Mouse (Mus musculus): ENCODE measurements at regions not wholly inside any gene's neighbourhood (a gene's known extent, or its start where the extent isn't known, plus 50 kb on each side); places are given as distances from the start of the nearest gene placed in this dataset.

DNA sequence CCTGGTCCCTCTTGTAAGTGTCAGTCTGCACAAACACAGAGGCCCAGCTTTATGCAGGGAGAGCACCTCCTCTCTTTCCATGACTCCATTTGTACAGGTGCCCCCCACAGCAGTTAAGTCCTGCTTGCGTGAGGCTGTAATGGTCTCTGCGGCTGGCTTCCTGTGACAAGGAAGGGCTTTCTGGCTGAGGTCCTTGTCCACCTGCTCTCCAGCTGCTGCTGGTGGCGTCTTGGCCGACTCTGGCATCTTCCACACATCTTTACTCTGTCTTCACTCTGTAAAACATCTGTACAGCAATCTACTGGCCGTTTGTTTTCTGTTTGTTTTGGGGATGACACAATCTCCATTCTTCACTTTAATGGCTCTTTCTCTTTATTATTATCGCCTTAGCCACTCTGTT, 60.8 kb downstream of the Rpusd4 start:
- DNase-seq = no peak

DNA sequence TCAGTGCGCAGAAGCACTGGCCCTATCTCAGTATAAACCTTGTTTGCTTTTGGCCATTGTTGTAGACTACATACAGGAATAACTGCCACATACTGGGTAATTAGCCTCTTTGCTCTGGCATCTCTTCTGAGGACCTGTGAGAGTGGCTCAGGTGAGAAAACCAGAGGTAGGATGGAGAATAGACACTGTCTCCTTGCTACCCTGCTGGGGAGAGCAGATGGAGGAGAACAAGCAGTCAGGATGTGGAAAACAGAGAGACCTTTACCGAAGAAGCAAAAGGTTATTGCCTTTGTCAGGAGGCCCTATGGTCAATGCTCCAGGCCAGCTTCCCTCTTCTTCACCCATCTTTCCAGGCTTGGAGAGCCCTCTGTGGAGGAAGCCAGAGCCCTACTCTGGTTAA, 62.7 kb downstream of the Rpusd4 start:
- DNase-seq = no peak

DNA sequence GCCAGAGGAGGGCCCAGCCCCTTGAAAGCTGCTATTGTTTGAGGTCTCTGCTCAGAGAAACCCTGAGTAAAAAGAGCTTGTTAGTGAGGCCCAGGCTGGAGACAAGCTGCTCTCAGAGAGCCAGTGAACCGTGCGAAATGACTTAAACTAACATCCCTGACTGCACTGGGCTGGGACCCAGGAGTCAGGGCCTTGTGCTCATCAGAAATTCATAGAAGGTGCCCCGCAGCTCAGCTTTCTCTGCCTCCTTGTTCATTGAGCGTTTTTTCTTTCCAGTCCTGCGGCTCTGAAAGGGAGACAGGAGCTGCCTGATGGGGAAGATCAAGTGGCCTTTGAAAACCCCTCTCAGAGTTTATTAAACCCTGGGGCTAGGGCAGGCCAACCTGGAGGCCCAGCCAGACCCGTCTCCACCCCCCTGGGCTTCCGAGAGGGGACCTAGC, 63.6 kb downstream of the Rpusd4 start:
- DNase-seq = no peak

DNA sequence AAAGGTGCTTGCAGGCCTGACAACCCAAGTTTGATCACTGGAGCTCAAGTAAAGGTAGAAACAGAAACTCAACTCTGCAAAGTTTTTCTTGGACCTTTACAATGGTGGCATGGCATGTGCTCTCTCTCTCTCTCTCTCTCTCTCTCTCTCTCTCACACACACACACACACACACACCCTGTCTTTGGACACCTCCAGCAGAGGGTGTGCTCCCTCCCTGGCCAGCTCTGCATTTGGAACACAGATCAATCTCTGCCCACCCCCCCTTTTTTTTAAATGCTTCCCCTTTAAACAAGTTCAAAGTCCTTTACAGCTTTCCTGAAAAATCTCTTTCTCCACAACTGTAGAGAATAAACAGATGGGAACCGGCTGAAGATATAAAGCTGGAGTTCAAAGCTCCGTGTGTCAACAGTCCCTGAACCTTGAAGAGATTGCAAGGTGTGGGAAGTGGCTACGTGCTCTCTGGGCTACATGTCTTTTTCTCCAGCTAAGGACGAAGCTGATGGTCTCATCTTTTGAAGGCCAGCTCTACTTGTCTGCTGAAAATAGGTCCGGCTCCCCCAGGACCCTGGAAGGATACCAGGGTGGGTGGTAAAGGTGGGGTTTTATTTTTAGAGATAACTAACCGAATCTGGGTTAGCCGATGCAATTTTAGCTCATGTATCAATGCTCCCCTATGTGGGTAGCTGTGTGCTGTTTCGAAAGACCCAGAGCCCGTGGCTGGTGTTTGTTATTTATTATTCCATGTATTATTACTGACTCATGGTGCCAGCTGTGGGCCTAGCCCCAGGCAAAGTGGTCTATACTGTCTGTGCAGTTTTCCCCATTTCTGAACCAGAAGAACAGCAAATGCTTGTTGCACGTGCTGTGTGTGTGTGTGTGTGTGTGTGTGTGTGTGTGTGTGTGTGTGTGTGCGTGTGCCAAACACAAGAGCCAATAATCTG, 65.3 kb downstream of the Rpusd4 start:
- no peak for DNase-seq

DNA sequence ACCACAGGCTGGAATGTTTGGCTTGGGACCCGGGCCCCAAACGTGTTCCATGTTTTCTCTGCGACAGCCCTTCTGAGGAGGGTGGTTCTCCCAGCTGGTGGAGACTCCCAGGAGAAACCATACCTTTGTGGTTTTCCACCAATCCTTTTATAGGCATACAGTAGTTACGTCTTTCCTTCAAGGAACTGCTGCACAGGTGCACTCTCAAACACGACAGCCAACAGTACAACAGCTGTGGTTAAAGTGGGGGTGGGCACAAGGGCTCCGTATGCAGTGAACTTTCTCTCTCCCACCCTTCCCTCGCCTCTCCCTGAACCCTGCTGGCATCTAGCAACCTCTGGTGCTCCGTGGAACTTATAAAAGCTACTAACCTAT, 66.0 kb downstream of the Rpusd4 start:
- no peak for DNase-seq

DNA sequence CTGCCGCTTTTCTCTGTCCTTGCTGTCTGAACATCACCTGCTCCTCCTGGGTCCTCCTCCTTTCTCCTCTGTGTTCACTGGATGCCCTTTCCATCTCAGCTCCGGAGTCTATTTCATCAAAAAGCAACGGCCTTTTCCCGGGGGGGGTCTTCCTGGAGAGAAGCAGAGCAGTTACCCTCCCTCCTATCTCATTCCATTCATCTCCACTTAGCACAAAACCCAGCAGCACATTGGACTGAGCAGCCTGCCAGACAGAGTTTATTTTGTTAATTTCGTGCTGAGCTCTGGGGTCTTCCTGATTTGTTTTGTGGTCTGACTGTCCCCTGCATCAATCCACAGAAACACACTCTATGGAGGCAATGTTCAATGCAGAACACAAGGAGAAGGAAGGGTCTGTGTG, 66.9 kb downstream of the Rpusd4 start:
- no peak for DNase-seq

DNA sequence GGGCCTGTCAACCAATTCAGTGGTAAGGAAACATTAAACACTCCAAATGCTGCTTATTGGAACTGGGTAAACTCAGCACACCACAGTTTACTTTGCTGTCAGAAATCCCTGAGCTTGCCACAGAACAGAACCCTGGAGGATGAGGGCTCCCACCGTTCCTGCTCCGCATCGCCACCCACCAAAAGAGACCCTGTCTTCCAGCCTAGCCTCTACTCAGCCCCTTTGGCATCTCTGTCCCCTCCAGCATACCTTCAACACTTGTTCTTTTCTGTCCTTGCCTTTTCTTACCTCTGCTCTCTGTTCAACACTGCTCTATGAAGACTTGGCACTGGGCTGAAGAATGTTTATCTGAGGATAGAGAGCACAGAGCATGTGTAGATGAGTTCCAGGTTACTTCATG, 67.5 kb downstream of the Rpusd4 start:
- no peak for DNase-seq

DNA sequence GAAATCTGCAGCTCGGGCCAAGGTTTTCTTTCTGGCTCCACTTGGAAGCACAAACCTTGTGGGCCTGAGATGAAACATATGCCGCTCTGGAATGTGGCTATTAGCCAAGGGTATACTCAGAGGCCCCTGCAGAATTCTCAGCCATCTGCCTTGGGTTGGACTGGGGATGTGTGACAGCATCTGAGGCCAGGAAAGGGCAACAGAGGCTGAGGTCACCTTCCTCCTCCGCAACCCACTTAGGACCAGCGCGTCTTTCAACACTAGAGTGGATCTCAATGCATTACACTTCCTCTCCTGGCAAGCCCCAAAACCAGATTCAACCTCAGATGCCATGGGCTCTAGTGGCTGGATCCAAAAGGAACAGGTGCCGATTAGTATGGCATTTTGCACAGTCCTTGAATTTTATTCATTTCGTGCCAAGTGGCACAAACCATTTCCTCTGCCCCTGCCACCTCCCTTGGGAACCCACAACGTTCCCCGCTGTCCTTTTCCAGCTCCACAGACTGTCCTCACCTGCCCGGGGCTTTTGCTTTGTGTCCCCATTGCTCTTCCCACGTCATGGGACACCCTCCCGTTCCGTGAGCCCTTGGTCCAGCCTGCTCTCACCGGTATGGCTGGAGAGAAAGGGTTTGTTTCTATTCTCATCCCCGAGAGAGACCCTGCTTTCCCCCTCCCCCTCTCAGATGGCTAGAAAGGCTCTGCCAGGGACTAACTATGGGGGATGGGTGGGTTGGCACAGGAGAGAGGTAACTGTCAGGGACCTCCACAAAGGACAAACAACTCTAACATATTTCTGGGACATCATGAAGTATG, 68.4 kb downstream of the Rpusd4 start:
- no peak for DNase-seq

DNA sequence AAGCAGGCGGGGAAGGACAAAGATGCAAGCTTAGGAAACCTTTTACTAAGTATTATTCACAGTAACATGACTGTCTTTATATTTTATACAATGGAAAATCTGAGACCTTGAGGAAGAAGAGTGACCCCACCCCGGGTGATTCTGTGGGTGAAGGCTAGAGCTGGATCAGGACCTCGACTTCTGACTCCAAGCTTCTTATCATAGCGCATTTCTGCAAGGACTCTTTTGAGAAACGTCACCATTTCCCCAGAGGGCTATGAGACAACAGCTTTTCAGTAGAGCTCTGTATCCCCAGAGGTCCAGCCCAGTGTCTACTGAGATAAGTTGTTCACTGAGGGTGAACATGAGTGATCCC, 69.0 kb downstream of the Rpusd4 start:
- DNase-seq = no peak

DNA sequence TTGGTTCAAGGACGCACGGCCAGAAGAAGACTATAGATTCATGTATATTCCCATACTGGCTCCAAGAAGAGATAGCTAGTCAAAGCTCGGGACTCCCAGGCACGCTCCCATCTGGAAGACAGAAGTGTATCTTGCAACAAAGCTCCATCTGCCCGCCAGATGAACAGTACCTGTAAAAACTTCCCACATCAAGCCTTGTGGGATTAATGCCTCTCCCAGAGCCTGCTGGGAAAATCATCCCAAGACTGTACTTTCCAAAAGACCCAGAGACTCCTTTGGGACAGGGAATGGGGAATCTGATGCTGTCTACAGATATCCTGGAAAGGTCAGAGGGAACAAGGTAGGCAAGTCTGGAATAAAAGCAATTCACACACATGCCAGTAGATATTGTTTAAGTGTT, 71.2 kb downstream of the Rpusd4 start:
- no peak for DNase-seq

DNA sequence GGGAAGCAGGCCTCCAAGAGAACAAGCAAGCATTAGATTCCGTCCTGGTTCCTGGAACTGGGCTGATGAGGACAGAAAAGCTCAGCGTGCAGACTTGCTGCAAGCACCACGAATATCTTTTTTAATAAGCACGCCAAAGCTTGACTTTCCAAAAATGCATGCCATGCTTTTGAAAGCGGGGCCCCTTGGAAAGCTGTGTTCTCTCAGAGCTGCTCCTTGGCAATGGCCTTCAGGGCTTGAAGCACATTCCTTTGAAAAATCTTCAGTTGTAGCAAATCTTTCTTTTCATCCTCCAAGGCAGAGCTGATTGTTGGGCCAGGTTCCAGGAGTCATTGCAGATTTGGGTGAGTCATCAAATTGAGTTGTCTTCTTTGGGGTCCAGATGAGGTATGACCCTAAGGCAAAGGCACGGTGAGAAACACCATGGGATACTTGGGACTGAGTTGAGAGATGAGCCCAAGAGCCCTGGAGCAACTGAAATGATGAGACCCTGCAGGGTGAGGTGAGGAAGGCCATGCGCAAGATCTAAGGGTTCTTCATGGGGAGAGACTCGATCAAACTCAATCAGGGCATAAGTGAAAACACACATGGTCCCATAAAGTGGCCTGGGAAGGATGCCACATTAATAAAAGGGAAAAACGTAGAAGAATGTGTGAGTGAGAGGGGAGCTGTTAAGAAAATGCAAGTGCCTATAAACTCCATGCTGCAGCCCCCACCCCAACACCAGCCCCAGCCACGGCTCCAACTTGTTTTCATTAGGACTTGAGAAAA, 72.0 kb downstream of the Rpusd4 start:
- DNase-seq = no peak

DNA sequence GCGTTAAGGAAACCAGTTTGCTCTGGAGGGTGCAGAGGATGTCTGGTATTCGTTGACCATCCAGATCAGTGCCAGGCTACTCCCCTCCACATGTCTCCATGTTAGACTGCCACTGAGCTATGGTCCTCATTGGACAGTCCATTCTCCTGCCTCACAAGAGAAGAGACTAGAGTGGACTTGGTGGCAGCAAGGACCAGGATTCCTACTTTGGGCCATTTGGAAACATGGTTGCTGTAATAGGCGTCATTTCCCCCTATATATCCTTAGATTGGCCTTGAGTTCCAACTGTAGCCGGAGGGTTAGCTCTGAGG, 72.6 kb downstream of the Rpusd4 start:
- DNase-seq = no peak

DNA sequence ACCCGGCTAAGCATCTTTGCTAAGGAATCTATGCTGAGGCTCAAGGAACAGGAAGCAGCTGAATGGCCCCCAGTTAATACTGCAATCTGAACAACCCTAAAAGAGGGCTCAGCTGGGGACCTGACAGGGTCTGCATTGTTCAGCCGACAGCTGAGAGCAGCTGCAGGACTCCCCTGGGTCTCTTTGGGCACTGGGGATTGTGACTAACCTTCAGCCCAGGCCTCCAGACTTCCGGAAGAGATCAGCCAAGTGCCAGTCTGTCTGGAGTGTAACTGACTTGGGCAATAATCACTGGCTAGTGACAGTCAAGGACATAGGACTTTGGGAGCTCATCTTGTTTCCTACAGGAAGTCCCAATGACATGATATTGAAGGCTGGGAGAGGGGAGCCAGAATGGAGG, 73.1 kb downstream of the Rpusd4 start:
- no peak for DNase-seq

DNA sequence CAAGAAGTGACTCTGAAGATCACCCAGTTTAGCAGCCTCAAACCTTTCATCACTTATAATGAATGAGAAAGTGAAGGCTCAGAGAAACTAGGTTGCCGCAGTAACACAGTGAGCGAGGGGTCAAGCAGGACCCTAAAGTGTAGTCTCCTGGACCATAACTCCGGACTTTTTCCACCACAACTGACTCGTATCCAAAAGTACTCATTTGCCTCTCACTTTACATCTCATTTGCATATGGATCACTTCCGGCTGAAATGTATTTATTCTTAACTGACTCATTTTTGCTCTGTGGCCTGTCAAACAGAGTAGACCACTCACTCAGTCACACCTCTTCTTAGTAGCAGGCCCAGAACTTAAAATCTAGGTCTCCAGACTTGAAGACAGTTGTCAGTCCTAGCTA, 73.7 kb downstream of the Rpusd4 start:
- DNase-seq = no peak

DNA sequence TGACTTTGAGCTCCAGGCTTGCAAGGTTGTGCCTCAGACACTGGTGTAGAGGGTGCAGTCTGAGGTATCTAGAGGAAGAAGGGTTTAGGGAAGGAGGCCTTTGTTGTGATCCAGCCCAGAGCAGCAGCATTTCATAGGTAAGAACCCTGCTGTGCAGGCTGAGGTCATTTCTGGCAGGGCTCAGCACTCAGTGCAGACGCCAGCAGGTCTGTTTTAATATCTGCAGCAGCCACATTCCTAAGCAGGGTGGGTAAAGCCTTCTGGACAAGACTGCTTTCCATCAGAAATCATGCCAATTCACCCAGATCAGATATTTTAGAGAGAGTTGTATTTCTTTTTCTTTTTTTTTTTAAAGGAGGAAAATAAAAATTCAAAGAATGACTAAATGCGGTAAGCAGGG, 74.8 kb downstream of the Rpusd4 start:
- DNase-seq = no peak

DNA sequence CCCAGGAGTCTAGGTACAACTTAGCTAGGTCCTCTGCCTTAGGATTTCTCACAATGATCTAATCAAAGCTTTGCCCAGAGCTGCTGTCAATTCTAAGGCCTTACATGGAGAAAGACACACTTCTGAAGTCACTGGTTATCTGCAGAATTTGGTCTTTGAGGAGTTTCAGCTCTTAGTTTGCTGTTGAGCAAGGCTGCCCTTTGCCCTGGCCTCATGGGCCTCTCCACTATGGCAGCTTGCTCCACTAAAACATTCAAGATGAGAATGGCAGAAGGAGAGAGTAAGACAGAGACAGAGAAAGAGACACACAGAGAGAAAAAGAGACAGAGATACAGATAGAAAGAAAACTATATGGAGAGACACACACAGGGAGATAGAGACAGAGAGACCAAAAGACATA, 75.7 kb downstream of the Rpusd4 start:
- no peak for DNase-seq

DNA sequence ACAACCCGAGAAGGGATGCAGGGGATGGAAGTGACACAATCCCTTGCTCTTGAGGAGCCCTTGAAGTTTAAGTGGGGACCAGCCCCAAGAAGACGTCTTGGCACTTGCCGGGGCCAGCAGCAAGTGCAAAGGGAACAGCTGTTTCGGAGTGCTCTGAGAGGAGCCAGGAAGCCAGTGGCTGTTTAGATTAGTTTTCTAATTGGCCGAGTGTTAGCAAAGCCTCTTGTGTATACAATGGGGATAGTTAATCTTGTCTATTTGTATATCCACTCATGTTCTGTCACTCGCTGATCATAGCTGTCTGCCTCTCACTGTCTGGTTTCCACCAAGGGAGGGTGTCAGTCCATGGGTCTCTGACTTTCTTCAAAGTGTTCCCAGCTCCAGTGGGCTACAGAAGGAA, 76.6 kb upstream of the Cdon start:
- DNase-seq = no peak

DNA sequence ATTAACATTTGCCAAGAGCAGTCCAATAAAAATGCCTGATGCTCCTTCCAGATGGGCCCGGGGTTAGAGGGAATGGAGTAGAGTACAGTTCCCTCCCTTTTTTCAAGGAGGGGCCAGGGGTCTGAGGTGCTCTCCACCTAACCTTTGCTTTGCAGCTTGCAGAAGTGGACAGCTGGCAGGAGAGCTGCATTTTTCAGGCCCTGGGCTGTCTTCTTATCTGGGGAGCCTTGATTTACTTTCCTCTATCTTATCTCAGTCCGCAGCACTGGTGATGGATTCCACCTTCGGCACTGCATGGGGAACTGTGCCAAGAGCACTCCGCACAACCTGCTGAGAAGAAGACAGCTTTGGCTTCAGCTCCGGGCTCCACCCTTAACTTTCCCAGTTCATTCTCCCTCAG, 74.5 kb upstream of the Cdon start:
- no peak for DNase-seq

DNA sequence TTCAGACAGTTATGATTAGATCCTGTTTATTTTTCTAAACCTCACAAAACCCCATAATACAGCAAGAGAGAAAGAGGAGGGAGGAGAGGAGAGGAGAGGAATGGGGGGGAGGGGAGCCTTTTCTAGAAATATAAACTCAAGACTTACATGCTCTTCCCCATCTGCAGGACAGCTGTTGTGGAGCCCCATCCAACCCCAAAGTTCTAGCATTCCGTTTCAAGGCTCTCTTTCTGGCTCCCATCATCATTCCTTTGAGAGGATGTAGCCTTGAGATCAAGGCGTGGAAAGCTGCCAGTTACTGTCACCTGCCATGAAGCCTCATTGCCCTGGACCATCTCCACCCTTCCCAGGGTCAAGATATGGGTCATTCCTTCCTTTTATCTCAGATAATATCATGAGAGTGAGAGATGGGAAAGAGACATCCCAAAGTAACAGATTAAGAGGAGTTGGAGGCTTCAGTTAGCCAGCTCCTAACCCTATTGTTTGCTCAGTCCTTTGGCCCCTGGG, 70.8 kb upstream of the Cdon start:
- no peak for DNase-seq

DNA sequence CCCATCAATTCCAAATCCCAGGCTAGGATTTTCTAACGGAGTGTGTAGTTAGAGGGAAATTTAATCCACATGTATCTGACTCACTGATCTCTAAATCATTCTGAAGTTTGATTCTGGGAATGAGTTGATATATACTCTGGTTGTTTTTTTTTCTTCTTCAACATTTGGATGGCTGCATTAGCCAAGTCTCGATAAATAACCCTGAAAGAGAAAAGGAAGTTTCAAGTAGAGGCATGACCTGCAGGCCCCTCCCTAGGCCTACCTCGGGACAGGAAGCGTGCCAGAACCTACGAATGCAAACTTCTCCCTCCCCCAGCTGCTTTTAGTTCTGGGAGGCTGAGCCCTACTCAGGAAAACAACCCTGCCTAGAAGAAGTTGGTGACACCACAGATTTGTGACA, 69.4 kb upstream of the Cdon start:
- no peak for DNase-seq

DNA sequence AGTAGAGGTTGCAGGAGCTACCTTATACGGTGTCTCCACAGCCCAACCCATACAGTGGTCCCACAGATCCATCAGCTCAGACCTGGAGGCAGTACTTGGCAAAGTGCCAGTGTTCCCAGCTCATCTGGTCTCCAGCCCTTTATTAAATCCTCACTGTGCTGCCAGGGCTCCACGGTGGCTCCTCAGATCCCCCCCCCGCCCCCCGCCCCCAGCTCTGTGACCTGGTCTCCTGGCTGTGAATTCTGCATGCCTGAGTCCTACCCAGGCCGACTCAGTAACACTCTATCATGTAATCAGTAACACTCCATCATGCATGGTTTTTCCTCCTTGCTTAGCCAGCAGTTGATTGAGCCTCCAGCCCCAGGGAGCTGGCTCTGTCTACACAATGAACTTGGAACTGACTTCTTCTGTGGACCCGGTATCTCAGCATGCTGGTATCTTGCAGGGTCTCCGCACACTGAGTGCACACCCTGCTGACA, 66.2 kb upstream of the Cdon start:
- no peak for DNase-seq

DNA sequence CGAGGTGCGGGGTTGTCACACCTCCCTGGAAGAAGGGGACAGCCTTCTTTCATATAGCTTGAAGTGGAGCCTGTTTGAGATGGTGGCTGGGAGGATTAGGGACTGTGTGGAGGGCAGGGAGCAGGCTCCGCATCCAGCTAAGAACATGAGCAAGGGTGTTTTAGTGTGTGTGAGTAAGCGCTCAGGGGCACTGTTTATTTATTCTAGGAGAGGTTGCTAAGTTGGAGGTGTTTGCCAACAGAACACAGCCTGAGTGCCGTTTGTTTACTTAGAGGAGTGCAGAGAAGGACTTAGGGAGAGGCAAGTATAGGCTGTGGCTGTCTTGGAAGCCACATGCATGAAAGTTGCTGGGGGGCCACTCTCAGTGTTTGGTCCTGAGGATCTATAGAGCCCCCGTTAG, 61.2 kb upstream of the Cdon start:
- no peak for DNase-seq
